Mouse (Mus musculus) midbrain, embryonic 15.5 days (tissue): ENCODE data around the gene Rbm8a. TPM values are rescaled to one million over a fixed set of nuclear protein-coding genes. Genes with fewer than 3 reads are reported as not detected.
"Not testable (repeated sequence)": the region's sequence is repeated elsewhere in the genome, so short reads cannot be mapped to it uniquely, and the experiment has no call there.

Experiments used
- ATAC-seq: fragments of 200-750 bp; cut with Nextera tagmentation; replicated peaks from 2 replicates; pipeline ENCODE4 v1.8.0; 2017; ENCODE audit warnings: moderate TSS enrichment
- H3K27ac ChIP-seq: fragments of 300-500 bp; sonication (generic); 2 replicates; pipeline ENCODE4 v1.5.1; 2015; ENCODE audit warnings: mild to moderate bottlenecking, inconsistent platforms
- H3K27me3 ChIP-seq: fragments of 300-500 bp; sonication (generic); replicated peaks from 2 replicates; pipeline ENCODE4 v1.6.1; 2015; ENCODE audit warnings: inconsistent platforms
- H3K36me3 ChIP-seq: fragments of 300-500 bp; sonication (generic); replicated peaks from 2 replicates; pipeline ENCODE4 v1.6.1; 2015; ENCODE audit warnings: inconsistent platforms
- H3K4me1 ChIP-seq: fragments of 300-500 bp; sonication (generic); 2 replicates; pipeline ENCODE4 v1.6.1; 2015; ENCODE audit warnings: inconsistent platforms
- H3K4me2 ChIP-seq: fragments of 300-500 bp; sonication (generic); 2 replicates; pipeline ENCODE4 v1.6.1; 2015; ENCODE audit warnings: inconsistent platforms, mild to moderate bottlenecking, moderate library complexity
- H3K4me3 ChIP-seq: fragments of 300-500 bp; sonication (generic); 2 replicates; pipeline ENCODE4 v1.5.1; 2015; ENCODE audit warnings: mild to moderate bottlenecking, inconsistent platforms
- H3K9ac ChIP-seq: fragments of 300-500 bp; sonication (generic); 2 replicates; pipeline ENCODE4 v1.6.1; 2015; ENCODE audit warnings: mild to moderate bottlenecking, inconsistent platforms
- H3K9me3 ChIP-seq: fragments of 300-500 bp; sonication (generic); 2 replicates; pipeline ENCODE4 v1.6.1; 2016; ENCODE audit warnings: inconsistent platforms
- WGBS: fragments of 180-500 bp; shearing (Covaris S2); methylation state at CpG from one replicate; pipeline ENCODE4 v1.1.7; 2015; ENCODE audit warnings: mixed read lengths; 5-methylcytosine and 5-hydroxymethylcytosine counted together
- polyA plus RNA-seq: library from polyadenylated mRNA; unstranded; fragments of >200 nt; fragmentation: Nextera tagmentation; extraction: Ambion mirVana; gene quantifications from 2 replicates; pipeline ENCODE4 v1.2.1, GENCODE M21; 2015

Gene Rbm8a
- polyA plus RNA-seq, 1 experiment from 2014 or later: 127 TPM

DNA sequence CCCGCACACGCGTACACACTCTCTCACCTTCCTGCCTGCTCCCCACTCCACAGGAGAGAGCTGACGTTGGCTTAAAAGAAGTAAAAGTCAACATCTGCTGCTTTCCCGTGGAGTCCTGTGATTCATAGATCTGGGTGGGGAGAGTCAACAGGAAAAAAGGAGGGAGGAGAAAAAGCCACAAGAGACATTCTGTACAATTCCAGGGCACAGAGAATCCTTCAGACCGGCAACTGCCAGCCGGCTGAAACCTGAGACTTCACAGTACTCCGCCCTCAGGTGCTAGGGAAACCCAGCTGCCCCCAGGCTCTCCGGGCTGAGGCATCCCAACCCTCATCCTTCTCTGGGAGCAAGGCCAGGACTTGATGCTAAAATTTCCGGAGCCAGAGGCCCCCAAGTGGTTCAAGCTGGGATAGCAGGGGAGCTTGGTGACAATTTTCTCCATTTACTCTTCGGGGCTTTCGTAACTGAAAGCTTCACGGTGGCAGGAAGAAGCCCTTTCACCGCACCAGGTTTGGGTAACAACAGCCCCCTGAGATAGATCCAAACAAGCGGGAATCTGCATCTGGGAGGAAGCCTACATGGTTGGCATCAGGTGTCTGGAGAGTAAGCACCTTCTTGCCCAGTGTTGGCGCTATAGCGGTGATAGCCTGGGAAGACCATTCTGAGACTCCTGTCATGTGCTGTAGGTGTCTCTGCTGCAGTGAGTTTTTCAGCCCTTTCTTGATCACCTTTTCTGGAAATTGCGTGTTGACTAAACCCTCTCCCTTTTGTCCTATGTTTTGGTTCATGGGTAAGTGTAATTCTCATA is 33.9 kb downstream of the Rbm8a start:
- WGBS: 7% methylated on average over 17 of the region's 18 CpGs
- peaks cover 15% of the 10 kb centered on the region; the same call in 1 of the 2 replicates for H3K4me1 ChIP-seq

DNA sequence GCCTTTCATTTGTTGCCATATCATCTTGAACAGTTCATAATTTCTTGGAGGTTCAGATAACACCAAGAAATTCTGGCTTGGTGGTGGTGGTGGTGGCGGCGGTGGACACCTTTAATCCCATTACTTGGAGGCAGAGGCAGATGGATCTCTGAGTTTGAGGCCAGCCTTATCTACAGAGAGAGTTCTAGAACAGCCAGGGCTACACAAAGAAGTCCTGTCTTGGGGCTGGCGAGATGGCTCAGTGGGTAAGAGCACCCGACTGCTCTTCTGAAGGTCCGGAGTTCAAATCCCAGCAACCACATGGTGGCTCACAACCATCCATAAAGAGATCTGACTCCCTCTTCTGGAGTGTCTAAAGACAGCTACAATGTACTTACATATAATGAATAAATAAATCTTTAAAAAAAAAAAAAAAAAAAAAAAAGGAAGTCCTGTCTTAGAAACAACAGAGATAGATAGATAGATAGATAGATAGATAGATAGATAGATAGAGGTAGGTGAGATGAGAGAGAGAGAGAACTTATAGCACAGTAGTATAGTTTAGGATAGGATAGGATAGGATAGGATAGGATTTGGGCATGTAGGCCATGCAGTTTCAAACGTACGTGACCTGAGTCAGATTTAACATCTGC is 36.1 kb downstream of the Rbm8a start:
- H3K4me2 ChIP-seq, H3K9me3 ChIP-seq: not testable (repeated sequence)

More for the DNA sequence above, 33.9 kb downstream of the Rbm8a start:
- H3K27me3 ChIP-seq: no peaks in the 10 kb centered on the region
- H3K4me3 ChIP-seq: peak overlapping the region; percentile 38
- H3K36me3 ChIP-seq: no peaks in the 10 kb centered on the region
- H3K9ac ChIP-seq: peak overlapping the region; percentile 34; the same call in 1 of the 2 replicates
- peak overlapping the region; percentile 77 for H3K27ac ChIP-seq
- no peaks in the 10 kb centered on the region for H3K9me3 ChIP-seq
- peak overlapping the region; percentile 70 for H3K4me2 ChIP-seq
- ATAC-seq: peak; percentile 87

DNA sequence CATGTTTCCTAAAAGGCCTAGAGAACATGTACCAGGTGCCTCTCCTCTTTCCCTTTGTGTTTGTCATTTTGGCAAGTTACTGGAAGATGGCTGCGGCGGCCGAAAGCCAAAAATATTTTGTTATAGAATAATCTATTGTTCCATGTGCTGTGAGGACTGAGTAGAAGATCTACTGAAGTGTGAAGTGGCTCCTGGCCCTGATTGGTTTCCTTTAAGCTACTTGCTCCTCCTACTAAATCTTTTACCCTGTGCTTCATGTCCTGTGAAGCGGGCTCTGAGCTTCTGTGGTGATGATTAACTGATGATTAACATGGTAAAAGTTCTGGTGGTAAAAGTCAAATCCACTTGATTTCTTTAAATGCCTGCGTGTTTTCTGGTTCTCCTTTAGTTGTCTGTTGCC is 37.2 kb downstream of the Rbm8a start:
- peaks cover 20% of the 10 kb centered on the region for H3K4me1 ChIP-seq
- H3K27ac ChIP-seq: no peak overlapping the region
- H3K27me3 ChIP-seq: peaks cover 2% of the 10 kb centered on the region; the same call in 1 of the 2 replicates
- H3K4me2 ChIP-seq: no peak overlapping the region
- no peaks in the 10 kb centered on the region for H3K36me3 ChIP-seq
- no peak for ATAC-seq
- WGBS: 92% methylated on average over 5 of the region's 5 CpGs
- no peak overlapping the region for H3K9ac ChIP-seq
- no peaks in the 10 kb centered on the region for H3K9me3 ChIP-seq
- H3K4me3 ChIP-seq: no peak overlapping the region

More for the DNA sequence above, 36.1 kb downstream of the Rbm8a start:
- H3K27ac ChIP-seq, H3K4me3 ChIP-seq, ATAC-seq, H3K9ac ChIP-seq, H3K36me3 ChIP-seq, H3K27me3 ChIP-seq: not testable (repeated sequence)
- WGBS: 93% methylated on average over 7 of the region's 7 CpGs
- peaks cover 20% of the 10 kb centered on the region for H3K4me1 ChIP-seq

DNA sequence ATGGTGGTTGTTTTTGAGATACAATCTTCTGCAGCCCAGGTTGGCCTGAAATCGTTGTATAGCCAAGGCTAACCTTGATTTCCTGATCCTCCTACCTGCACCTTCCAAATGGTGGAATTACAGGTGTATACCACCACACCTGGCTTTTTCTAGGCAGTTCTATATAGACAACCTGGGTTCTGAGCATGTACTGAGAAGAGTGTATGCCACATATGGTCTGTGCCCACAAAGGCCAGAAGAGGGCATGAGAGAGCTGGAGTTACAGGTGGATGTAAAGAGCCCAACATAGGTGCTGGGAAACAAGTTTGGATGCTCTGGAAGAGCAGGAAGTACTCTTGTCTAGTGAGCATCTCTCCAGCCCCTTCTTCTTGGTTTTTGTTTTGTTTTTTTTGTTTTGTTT is 37.6 kb downstream of the Rbm8a start:
- peaks cover 2% of the 10 kb centered on the region; the same call in 1 of the 2 replicates for H3K27me3 ChIP-seq
- no peak overlapping the region for H3K4me3 ChIP-seq
- H3K9ac ChIP-seq: no peak overlapping the region
- no peaks in the 10 kb centered on the region for H3K36me3 ChIP-seq
- no peak overlapping the region for H3K27ac ChIP-seq
- no peak overlapping the region for H3K4me2 ChIP-seq
- ATAC-seq: no peak
- no peaks in the 10 kb centered on the region for H3K9me3 ChIP-seq
- H3K4me1 ChIP-seq: peaks cover 20% of the 10 kb centered on the region
- WGBS: 30% methylated on average over 1 of the region's 1 CpGs

DNA sequence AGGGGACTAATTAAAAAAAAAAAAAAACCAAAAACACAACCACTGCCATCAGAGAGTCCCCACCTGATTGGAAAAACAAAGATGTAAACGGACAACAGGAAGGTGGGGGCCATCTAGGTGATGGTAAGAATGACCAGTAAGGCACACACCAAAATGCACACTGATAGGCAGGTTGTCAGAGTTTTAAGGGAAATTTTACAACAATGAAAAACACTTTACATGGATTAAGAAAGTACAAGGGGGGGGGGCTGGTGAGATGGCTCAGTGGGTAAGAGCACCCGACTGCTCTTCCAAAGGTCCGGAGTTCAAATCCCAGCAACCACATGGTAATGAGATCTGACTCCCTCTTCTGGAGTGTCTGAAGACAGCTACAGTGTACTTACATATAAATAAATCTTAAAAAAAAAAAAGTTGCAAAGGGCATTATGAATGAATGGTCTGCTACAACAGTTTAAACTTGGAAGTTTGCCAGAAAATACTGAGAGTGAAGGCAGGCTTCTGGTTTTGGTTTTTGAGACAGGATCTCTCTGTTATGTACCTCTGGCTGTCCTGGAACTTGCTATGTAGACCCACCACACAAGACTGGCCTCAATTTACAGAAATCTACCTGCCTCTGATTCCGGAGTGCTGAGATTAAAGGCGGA is 38.8 kb downstream of the Rbm8a start:
- Histone ChIP-seq H3K27ac (no peak overlapping the region), H3K4me1 (peaks cover 11% of the 10 kb centered on the region; the same call in 1 of the 2 replicates), H3K9me3 (no peaks in the 10 kb centered on the region), H3K4me3 (no peak overlapping the region), H3K27me3 (peaks cover 2% of the 10 kb centered on the region; the same call in 1 of the 2 replicates), H3K9ac (no peak overlapping the region), H3K36me3 (no peaks in the 10 kb centered on the region), H3K4me2 (no peak overlapping the region)
- ATAC-seq: no peak
- 94% methylated on average over 5 of the region's 5 CpGs for WGBS

DNA sequence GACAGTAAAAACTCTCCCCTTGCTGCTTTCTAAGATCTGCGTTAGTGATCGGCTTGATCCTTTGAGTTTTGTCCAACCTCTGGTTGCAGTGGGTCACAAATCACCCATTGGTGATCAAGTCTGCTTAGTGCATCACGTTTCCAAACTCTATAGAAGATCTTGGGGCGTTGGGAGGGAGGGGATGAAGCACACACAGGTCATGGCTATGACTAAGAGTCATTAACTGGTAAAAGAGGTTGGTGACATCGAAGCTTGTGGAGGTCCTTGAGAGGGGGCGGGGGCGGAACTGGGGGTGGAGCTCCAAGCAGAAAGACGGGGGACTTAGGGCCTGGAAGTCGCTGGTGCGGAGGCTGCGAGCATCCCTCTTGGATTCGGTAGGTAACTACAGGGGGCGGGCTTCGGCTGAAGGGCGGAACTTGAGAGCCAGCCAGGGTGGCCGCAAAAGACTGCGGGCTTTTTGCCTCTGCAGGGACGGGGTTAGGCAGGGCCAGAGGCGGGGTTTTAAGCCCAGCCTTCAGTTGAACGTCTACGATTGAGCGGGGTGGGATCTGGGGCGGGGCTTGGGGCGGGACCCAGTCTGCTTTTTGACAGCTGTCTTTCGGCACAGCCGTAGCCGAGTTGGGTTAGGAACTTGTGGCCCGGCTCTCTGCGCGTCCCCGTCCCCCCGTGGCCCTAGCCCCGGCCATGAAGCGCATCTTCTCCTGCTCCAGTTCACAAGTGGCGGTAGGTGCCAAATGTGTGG is 40.2 kb downstream of the Rbm8a start, which contains the start of gene Ankrd35:
Gene Ankrd35 (plus strand): TSS at position 405 of the 742 bp plus-strand sequence.
- peak; percentile 94 for ATAC-seq
- Histone ChIP-seq H3K9me3 (no peaks in the 10 kb centered on the region), H3K4me2 (peak within 1 kb of the TSS; percentile 58), H3K36me3 (no peaks in the 10 kb centered on the region), H3K4me3 (peak within 1 kb of the TSS; percentile 47), H3K4me1 (peaks cover 5% of the 10 kb centered on the region; the same call in 1 of the 2 replicates), H3K27ac (no peak within 1 kb of the TSS), H3K9ac (peak within 1 kb of the TSS; percentile 34), H3K27me3 (peaks cover 2% of the 10 kb centered on the region; the same call in 1 of the 2 replicates)
- WGBS: 5% methylated on average over 35 of the region's 35 CpGs

DNA sequence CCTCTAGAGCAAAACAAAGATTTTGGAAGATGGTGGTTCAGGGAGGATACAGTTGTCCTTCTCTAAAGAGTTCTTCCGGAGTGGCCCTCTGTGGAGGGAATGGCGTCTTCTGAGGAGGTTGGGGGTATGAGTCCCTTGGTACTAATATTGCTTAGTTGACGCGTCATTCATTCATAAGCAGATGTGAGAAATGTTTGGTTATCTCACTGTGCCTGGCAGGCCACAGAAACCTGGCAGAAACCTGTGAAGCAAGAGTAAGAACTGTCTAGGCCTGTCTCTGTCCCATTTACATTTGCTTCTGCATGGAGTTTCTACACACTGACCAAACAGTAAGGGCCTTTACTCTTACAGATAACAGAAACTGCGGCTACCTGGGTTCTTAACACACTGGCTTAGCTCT is 41.8 kb downstream of the Rbm8a start:
- Histone ChIP-seq H3K9me3 (no peaks in the 10 kb centered on the region), H3K27me3 (peaks cover 2% of the 10 kb centered on the region; the same call in 1 of the 2 replicates), H3K4me3 (no peak overlapping the region), H3K4me2 (no peak overlapping the region), H3K9ac (no peak overlapping the region), H3K36me3 (no peaks in the 10 kb centered on the region), H3K4me1 (peaks cover 5% of the 10 kb centered on the region; the same call in 1 of the 2 replicates), H3K27ac (no peak overlapping the region)
- 93% methylated on average over 5 of the region's 5 CpGs for WGBS
- ATAC-seq: no peak

DNA sequence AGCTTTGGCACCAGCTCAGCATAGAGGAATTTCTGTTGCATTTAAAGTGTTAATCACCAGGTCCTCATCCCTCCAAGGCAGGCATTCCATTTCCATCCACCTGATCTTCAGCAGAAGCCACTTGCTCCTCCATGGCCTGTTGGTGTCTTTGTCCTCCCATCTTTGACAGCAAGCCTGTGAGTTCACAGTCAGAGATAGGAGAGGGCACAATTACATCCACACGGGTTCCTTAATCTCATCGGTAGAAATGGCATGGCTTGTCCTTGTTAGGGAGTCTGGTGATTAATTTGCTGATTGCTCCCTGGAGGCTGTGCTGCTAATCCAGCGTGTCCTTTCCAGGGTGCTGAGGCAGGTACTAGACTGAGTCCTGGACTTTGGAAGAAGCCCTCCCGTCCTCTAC is 43.8 kb downstream of the Rbm8a start:
- no peaks in the 10 kb centered on the region for H3K36me3 ChIP-seq
- ATAC-seq: no peak
- peaks cover 2% of the 10 kb centered on the region; the same call in 1 of the 2 replicates for H3K27me3 ChIP-seq
- H3K27ac ChIP-seq: no peak overlapping the region
- H3K4me2 ChIP-seq: no peak overlapping the region
- WGBS: 71% methylated on average over 4 of the region's 4 CpGs
- peaks cover 5% of the 10 kb centered on the region; the same call in 1 of the 2 replicates for H3K4me1 ChIP-seq
- no peak overlapping the region for H3K9ac ChIP-seq
- no peak overlapping the region for H3K4me3 ChIP-seq
- H3K9me3 ChIP-seq: no peaks in the 10 kb centered on the region

DNA sequence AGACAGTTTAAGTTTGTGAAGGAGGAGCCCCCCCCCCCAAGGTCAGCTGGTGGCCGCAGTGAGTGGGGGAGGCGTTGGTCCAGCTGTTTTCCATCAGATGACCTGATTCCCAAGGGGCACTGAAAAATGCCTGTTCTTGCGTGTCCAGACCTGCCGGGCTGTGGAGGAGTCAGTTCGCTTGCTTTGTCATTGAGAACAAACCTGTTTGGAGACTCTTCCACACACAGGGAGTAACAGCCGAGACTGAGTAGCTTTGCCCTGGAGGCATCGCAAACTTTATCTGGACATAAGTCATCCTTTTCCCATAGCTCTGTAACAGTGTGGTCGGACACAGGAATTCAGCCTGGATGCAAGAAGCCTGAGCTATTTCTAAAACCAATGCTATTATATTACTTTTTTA is 44.7 kb downstream of the Rbm8a start:
- 73% methylated on average over 8 of the region's 8 CpGs for WGBS

DNA sequence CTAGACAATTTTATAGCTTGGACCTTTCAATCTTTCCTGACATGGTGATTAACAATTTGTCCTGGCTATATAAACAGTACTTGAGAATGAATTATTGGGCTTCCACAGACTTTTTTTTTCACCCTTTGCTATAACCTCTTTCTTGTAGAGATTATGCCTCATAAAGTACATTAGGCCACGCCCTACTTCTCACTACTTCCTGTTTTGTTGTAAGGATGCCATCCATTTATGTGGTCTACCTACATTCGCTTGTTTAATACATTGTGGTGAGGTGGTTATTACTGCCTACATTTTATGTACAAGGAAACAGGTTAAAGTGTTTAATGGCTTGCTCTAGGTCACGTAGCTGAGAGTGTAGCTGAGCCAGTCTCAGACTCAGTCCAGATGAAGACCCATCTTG is 45.4 kb downstream of the Rbm8a start:
- 89% methylated on average over 3 of the region's 3 CpGs for WGBS
- Histone ChIP-seq H3K4me2 (no peak overlapping the region), H3K27ac (no peak overlapping the region), H3K36me3 (no peaks in the 10 kb centered on the region), H3K9me3 (no peaks in the 10 kb centered on the region), H3K27me3 (peaks cover 2% of the 10 kb centered on the region; the same call in 1 of the 2 replicates), H3K9ac (no peak overlapping the region), H3K4me3 (no peak overlapping the region), H3K4me1 (peaks cover 9% of the 10 kb centered on the region; the same call in 1 of the 2 replicates)
- no peak for ATAC-seq

More for the DNA sequence above, 44.7 kb downstream of the Rbm8a start:
- Histone ChIP-seq H3K4me3 (no peak overlapping the region), H3K4me2 (no peak overlapping the region), H3K27ac (no peak overlapping the region), H3K9me3 (no peaks in the 10 kb centered on the region), H3K4me1 (peaks cover 5% of the 10 kb centered on the region; the same call in 1 of the 2 replicates), H3K27me3 (peaks cover 2% of the 10 kb centered on the region; the same call in 1 of the 2 replicates), H3K9ac (no peak overlapping the region), H3K36me3 (no peaks in the 10 kb centered on the region)
- ATAC-seq: no peak

DNA sequence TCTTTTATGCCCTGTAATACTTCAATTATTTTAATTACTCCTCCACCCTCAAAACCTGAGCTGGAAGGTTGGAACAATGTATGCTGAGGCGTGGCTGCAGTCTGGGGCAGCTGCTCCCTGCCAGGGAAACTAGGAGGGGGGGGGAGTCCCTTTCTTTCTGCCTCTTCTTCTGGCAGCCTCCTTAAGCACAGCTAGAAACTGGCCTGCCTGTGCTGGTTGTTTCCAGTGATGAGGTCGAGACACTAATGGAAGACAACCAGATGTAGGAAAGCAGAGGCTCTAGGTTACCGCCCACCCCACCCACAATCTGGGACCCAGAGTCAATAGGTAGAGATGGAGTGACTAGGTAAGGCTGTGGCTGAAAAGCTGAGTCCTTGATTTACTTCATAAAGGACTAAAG is 46.0 kb downstream of the Rbm8a start:
- no peaks in the 10 kb centered on the region for H3K9me3 ChIP-seq
- ATAC-seq: no peak
- no peak overlapping the region for H3K27ac ChIP-seq
- WGBS: 39% methylated on average over 3 of the region's 3 CpGs
- no peak overlapping the region for H3K9ac ChIP-seq
- H3K36me3 ChIP-seq: no peaks in the 10 kb centered on the region
- no peak overlapping the region for H3K4me2 ChIP-seq
- H3K4me1 ChIP-seq: 0 out of 2 replicates have a peak, but pooled peaks cover 10% of the 10 kb centered on the region
- no peak overlapping the region for H3K4me3 ChIP-seq
- peaks cover 2% of the 10 kb centered on the region; the same call in 1 of the 2 replicates for H3K27me3 ChIP-seq
